In genomic region chr6:55972998-55973397, GRCm38 (mm10) we compare ENCODE assay signal across 9 mouse cellular contexts. TPM values are rescaled to one million over a fixed set of nuclear protein-coding genes. Genes with fewer than 3 reads are reported as not detected.
DNase-seq lines count a peak whose midpoint lies in the region; ATAC-seq and TF ChIP-seq lines count a peak whose summit lies in the region.
"Had no signal": no experiment of that assay in that cellular context is flagged by ENCODE, and none has a peak within 500 bp of the region (broad histone marks: within the 10 kb centered on the region; RNA-seq: fewer than 3 reads in every experiment).

No protein-coding gene starts in this region.

- no peak for ATAC-seq in liver, embryonic 14.5 days (ENCODE audit: insufficient read depth)
- ATAC-seq in liver, embryonic 11.5 days (replicated peaks; ENCODE audit: low FRiP score): no peak

- H3K4me3 ChIP-seq in liver, embryonic 14.5 days (ENCODE audit: insufficient read depth in 1 of 2, low read depth in 2 of 2, low read length in 2 of 2): no peak overlapping the region
- no peak overlapping the region for H3K4me3 ChIP-seq in liver, embryonic 11.5 days (ENCODE audit: low read depth, low read length)
- H3K4me3 ChIP-seq: limb, embryonic 15.5 days had no signal

- peak; percentile 10 to 67 for DNase-seq in adrenal gland, adult (ENCODE audit: inconsistent age in 2 of 2, low spot score in 1 of 2)
- no peak for DNase-seq in adrenal gland, postnatal 4 days (ENCODE audit: low spot score in 2 of 2)
- peak in 1 of 3 experiments; percentile 1 for DNase-seq in liver, embryonic 14.5 days (ENCODE audit: low read depth in 3 of 3, low spot score in 3 of 3)
- DNase-seq in liver, embryonic 11.5 days (ENCODE audit: low spot score): no peak
- DNase-seq in embryo, embryonic 9.5 days (ENCODE audit: extremely low spot score): peak; percentile 15
- DNase-seq in left cerebral cortex, adult 11 months (ENCODE audit: low spot score): peak; percentile 7
- DNase-seq in telencephalon, adult 2 months (ENCODE audit: low read depth, low spot score): peak; percentile 62
- no peak for DNase-seq in yolk sac, embryonic 10.5 days (ENCODE audit: low spot score)

- H3K4me2 ChIP-seq in liver, embryonic 14.5 days (ENCODE audit: low read depth): no peak overlapping the region
- H3K4me2 ChIP-seq in liver, embryonic 11.5 days: no peak overlapping the region
- H3K4me2 ChIP-seq: limb, embryonic 15.5 days had no signal

- no peak overlapping the region for H3K9ac ChIP-seq in liver, embryonic 14.5 days (replicated peaks)
- no peak overlapping the region for H3K9ac ChIP-seq in liver, embryonic 11.5 days (ENCODE audit: low read depth, low read length)
- H3K9ac ChIP-seq: limb, embryonic 15.5 days had no signal

- H3K27ac ChIP-seq in liver, embryonic 14.5 days: no peak overlapping the region
- H3K27ac ChIP-seq in liver, embryonic 11.5 days (ENCODE audit: low read depth, low read length): no peak overlapping the region
- H3K27ac ChIP-seq: limb, embryonic 15.5 days had no signal

- peak; percentile 24; the same call in 1 of the 2 replicates for TF ChIP-seq CTCF in liver, embryonic 14.5 days (IDR thresholded peaks at IDR 0.05; ENCODE audit: low read depth)

- H3K27me3 ChIP-seq in liver, embryonic 14.5 days (ENCODE audit: control insufficient read depth, insufficient read depth, low read length): no peaks in the 10 kb centered on the region
- no peaks in the 10 kb centered on the region for H3K27me3 ChIP-seq in liver, embryonic 11.5 days (replicated peaks; ENCODE audit: control insufficient read depth, insufficient read depth, low read length)
- H3K27me3 ChIP-seq: limb, embryonic 15.5 days had no signal

- TF ChIP-seq EP300 in liver, embryonic 14.5 days (IDR thresholded peaks at IDR 0.05; ENCODE audit: low read depth): no peak

- H3K36me3 ChIP-seq in liver, embryonic 14.5 days (replicated peaks; ENCODE audit: control insufficient read depth, insufficient read depth, low read depth): no peaks in the 10 kb centered on the region
- H3K36me3 ChIP-seq in liver, embryonic 11.5 days (ENCODE audit: control insufficient read depth, insufficient read depth, low read length): no peaks in the 10 kb centered on the region
- H3K36me3 ChIP-seq: limb, embryonic 15.5 days had no signal

- H3K4me1 ChIP-seq in liver, embryonic 14.5 days (replicated peaks; ENCODE audit: control insufficient read depth in 2 of 2, insufficient read depth in 2 of 2, low read length in 1 of 2): no peaks in the 10 kb centered on the region
- no peaks in the 10 kb centered on the region for H3K4me1 ChIP-seq in liver, embryonic 11.5 days (replicated peaks; ENCODE audit: control insufficient read depth, insufficient read depth, low read length)
- H3K4me1 ChIP-seq: limb, embryonic 15.5 days had no signal

- no peaks in the 10 kb centered on the region for H3K9me3 ChIP-seq in liver, embryonic 14.5 days (ENCODE audit: control insufficient read depth, low read length)
- no peaks in the 10 kb centered on the region for H3K9me3 ChIP-seq in liver, embryonic 11.5 days (ENCODE audit: control insufficient read depth, low read length)
- H3K9me3 ChIP-seq: limb, embryonic 15.5 days had no signal

RNA-seq across cellular contexts. Expression of gene Ppp1r17, which starts 44.3 kb away (rescaled TPM):
- 10 to 100 TPM in 1 of 2 experiments, 1 to 10 TPM in 1; 6.7 to 10.3 TPM for total RNA-seq in adrenal gland, postnatal 4 days (2021)
- polyA plus RNA-seq in liver, embryonic 14.5 days (2012; rRNA removed): not detected in 2 replicates
- polyA plus RNA-seq in liver, embryonic 14.5 days (2014; fragmentation: Nextera tagmentation; extraction: Ambion mirVana): not detected in 2 replicates
- 0.22 TPM in 1 of 2 replicates, not detected in the other for polyA plus RNA-seq in liver, embryonic 11.5 days (2014; fragmentation: Nextera tagmentation; extraction: Ambion mirVana)
- polyA plus RNA-seq: limb, embryonic 15.5 days had no signal

Comparison
In these comparisons a context has a peak if more than half of its experiments do, and no peak if none do; other contexts are left out.
1. DNase-seq: peak in adrenal gland, adult (2 of 2), embryo, embryonic 9.5 days (single experiment), left cerebral cortex, adult 11 months (single experiment) and telencephalon, adult 2 months (single experiment); none in adrenal gland, postnatal 4 days (0 of 2), liver, embryonic 11.5 days (single experiment) and yolk sac, embryonic 10.5 days (single experiment).